In the genomic region with DNA sequence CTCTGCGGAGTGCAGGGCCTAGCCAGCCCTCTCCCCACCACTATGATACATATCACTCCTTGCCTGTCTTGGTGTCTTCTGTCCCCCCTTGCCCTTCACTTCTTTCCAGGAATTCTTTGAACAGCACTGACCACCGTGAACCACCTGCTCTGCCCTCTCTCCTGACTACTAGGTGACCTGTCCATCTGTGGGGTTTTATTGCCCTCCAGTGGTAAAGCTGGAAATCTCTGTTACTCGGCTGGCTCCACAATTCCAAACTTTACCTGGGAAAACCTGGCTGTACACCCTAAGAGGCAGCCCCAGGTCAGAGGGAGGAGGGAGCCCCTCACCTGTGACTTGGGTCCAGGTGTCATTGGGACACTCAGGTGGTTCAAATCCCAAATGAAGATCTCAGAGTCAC, we compare ENCODE assay signal across 14 mouse cellular contexts. TPM values are rescaled to one million over a fixed set of nuclear protein-coding genes. Genes with fewer than 3 reads are reported as not detected.
DNase-seq lines count a peak whose midpoint lies in the region; ATAC-seq and TF ChIP-seq lines count a peak whose summit lies in the region.
"Had no signal": no experiment of that assay in that cellular context is flagged by ENCODE, and none has a peak within 500 bp of the region (broad histone marks: within the 10 kb centered on the region; RNA-seq: fewer than 3 reads in every experiment).

No protein-coding gene starts in this region.

- H3K4me1 ChIP-seq in hindbrain, embryonic 11.5 days (replicated peaks; ENCODE audit: control insufficient read depth, insufficient read depth, low read length), result no peaks in the 10 kb centered on the region
- no peaks in the 10 kb centered on the region for H3K4me1 ChIP-seq in hindbrain, embryonic 14.5 days (replicated peaks; ENCODE audit: control insufficient read depth, insufficient read depth, low read length)
- no peaks in the 10 kb centered on the region for H3K4me1 ChIP-seq in liver, postnatal 0 days (ENCODE audit: insufficient read depth)
- H3K4me1 ChIP-seq in liver, embryonic 11.5 days (replicated peaks; ENCODE audit: control insufficient read depth, insufficient read depth, low read length), result no peaks in the 10 kb centered on the region

- H3K9me3 ChIP-seq in hindbrain, embryonic 11.5 days (ENCODE audit: control insufficient read depth, low read length), result no peaks in the 10 kb centered on the region
- H3K9me3 ChIP-seq in hindbrain, embryonic 14.5 days (ENCODE audit: control insufficient read depth, low read length), result no peaks in the 10 kb centered on the region; the same call in 1 of the 2 replicates
- H3K9me3 ChIP-seq in liver, postnatal 0 days (ENCODE audit: low read length), result peaks cover 3% of the 10 kb centered on the region; the same call in 1 of the 2 replicates
- H3K9me3 ChIP-seq in liver, embryonic 11.5 days (ENCODE audit: control insufficient read depth, low read length), result no peaks in the 10 kb centered on the region

- H3K36me3 ChIP-seq in hindbrain, embryonic 11.5 days (ENCODE audit: control insufficient read depth, insufficient read depth, low read length), result no peaks in the 10 kb centered on the region
- H3K36me3 ChIP-seq in hindbrain, embryonic 14.5 days (replicated peaks; ENCODE audit: control insufficient read depth, insufficient read depth), result no peaks in the 10 kb centered on the region
- H3K36me3 ChIP-seq in liver, postnatal 0 days (replicated peaks; ENCODE audit: insufficient read depth, low read length), result no peaks in the 10 kb centered on the region
- no peaks in the 10 kb centered on the region for H3K36me3 ChIP-seq in liver, embryonic 11.5 days (ENCODE audit: control insufficient read depth, insufficient read depth, low read length)

- peak; percentile 25 for DNase-seq in hindbrain, embryonic 11.5 days (ENCODE audit: low spot score)
- no peak for DNase-seq in hindbrain, embryonic 14.5 days (ENCODE audit: low spot score)
- no peak for DNase-seq in liver, postnatal 0 days
- DNase-seq in liver, embryonic 11.5 days (ENCODE audit: low spot score), result no peak
- peak; percentile 16 for DNase-seq in MN1 (ENCODE audit: low spot score)
- DNase-seq in kidney, postnatal 10 days, result peak; percentile 38
- no peak for DNase-seq in c-Kit-positive CD71-positive TER-119-positive erythroid progenitor cells, embryonic 14.5 days (ENCODE audit: low spot score)
- no peak for DNase-seq in ovary, postnatal 36 days (ENCODE audit: low spot score)
- DNase-seq: adrenal gland, postnatal 25 days; heart, adult 11 months; layer of hippocampus, postnatal 36 days; right cerebral cortex, postnatal 25 days had no signal

- ATAC-seq in hindbrain, embryonic 11.5 days (ENCODE audit: low FRiP score), result no peak
- no peak for ATAC-seq in hindbrain, embryonic 14.5 days (ENCODE audit: low FRiP score)
- no peak for ATAC-seq in liver, postnatal 0 days
- no peak for ATAC-seq in liver, embryonic 11.5 days (replicated peaks; ENCODE audit: low FRiP score)

- 0 out of 2 replicates have a peak, but pooled peaks cover 2% of the 10 kb centered on the region for H3K27me3 ChIP-seq in hindbrain, embryonic 11.5 days (ENCODE audit: control insufficient read depth, insufficient read depth, low read length)
- no peaks in the 10 kb centered on the region for H3K27me3 ChIP-seq in hindbrain, embryonic 14.5 days (ENCODE audit: control insufficient read depth, insufficient read depth, low read length)
- no peaks in the 10 kb centered on the region for H3K27me3 ChIP-seq in liver, postnatal 0 days (ENCODE audit: insufficient read depth, low read length)
- peaks cover 3% of the 10 kb centered on the region; the same call in 1 of the 2 replicates for H3K27me3 ChIP-seq in liver, embryonic 11.5 days (replicated peaks; ENCODE audit: control insufficient read depth, insufficient read depth, low read length)

- TF ChIP-seq CTCF in liver, postnatal 0 days (IDR thresholded peaks at IDR 0.05; ENCODE audit: low read depth), result peak; percentile 54

- H3K4me3 ChIP-seq in hindbrain, embryonic 11.5 days (ENCODE audit: low read depth, low read length), result no peak overlapping the region
- no peak overlapping the region for H3K4me3 ChIP-seq in hindbrain, embryonic 14.5 days (replicated peaks; ENCODE audit: low read length)
- no peak overlapping the region for H3K4me3 ChIP-seq in liver, postnatal 0 days (ENCODE audit: low read depth, low read length)
- no peak overlapping the region for H3K4me3 ChIP-seq in liver, embryonic 11.5 days (ENCODE audit: low read depth, low read length)

- H3K4me2 ChIP-seq in hindbrain, embryonic 11.5 days (replicated peaks; ENCODE audit: low read depth, low read length), result no peak overlapping the region
- no peak overlapping the region for H3K4me2 ChIP-seq in hindbrain, embryonic 14.5 days (replicated peaks)
- no peak overlapping the region for H3K4me2 ChIP-seq in liver, postnatal 0 days (ENCODE audit: low read depth, low read length)
- H3K4me2 ChIP-seq in liver, embryonic 11.5 days, result no peak overlapping the region

- H3K27ac ChIP-seq in hindbrain, embryonic 11.5 days (ENCODE audit: low read depth, low read length), result no peak overlapping the region
- no peak overlapping the region for H3K27ac ChIP-seq in hindbrain, embryonic 14.5 days
- H3K27ac ChIP-seq in liver, postnatal 0 days (ENCODE audit: low read depth), result no peak overlapping the region
- no peak overlapping the region for H3K27ac ChIP-seq in liver, embryonic 11.5 days (ENCODE audit: low read depth, low read length)

- no peak overlapping the region for H3K9ac ChIP-seq in hindbrain, embryonic 11.5 days (ENCODE audit: low read depth, low read length)
- no peak overlapping the region for H3K9ac ChIP-seq in hindbrain, embryonic 14.5 days
- no peak overlapping the region for H3K9ac ChIP-seq in liver, postnatal 0 days (replicated peaks)
- H3K9ac ChIP-seq in liver, embryonic 11.5 days (ENCODE audit: low read depth, low read length), result no peak overlapping the region

- TF ChIP-seq EP300 in liver, postnatal 0 days (IDR thresholded peaks at IDR 0.05; ENCODE audit: low read depth), result no peak

- 35% methylated on average over 3 of the region's 3 CpGs for WGBS in hindbrain, embryonic 11.5 days
- 35% methylated on average over 3 of the region's 3 CpGs for WGBS in hindbrain, embryonic 14.5 days
- 34% methylated on average over 3 of the region's 3 CpGs for WGBS in liver, postnatal 0 days (ENCODE audit: insufficient replicate concordance)
- 40% methylated on average over 3 of the region's 3 CpGs for WGBS in liver, embryonic 11.5 days

RNA-seq across cellular contexts. Expression of gene Sec31b, which starts 10.3 kb away (rescaled TPM):
- polyA plus RNA-seq in hindbrain, embryonic 11.5 days (2014; fragmentation: Nextera tagmentation; extraction: Ambion mirVana), result 0.13 and 0.22 TPM in 2 replicates
- polyA plus RNA-seq in hindbrain, embryonic 14.5 days (2014; fragmentation: Nextera tagmentation; extraction: Ambion mirVana), result 0.21 and 0.25 TPM in 2 replicates
- 0.54 and 0.57 TPM in 2 replicates for polyA plus RNA-seq in liver, postnatal 0 days (2015; fragmentation: Nextera tagmentation; extraction: Ambion mirVana)
- polyA plus RNA-seq in liver, embryonic 11.5 days (2014; fragmentation: Nextera tagmentation; extraction: Ambion mirVana), result 0.55 and 0.58 TPM in 2 replicates

RNA-seq across cellular contexts. Expression of gene Gm20538, which starts 17.3 kb away (rescaled TPM):
- not detected in 2 replicates for polyA plus RNA-seq in hindbrain, embryonic 11.5 days (2014; fragmentation: Nextera tagmentation; extraction: Ambion mirVana)
- polyA plus RNA-seq in hindbrain, embryonic 14.5 days (2014; fragmentation: Nextera tagmentation; extraction: Ambion mirVana), result not detected in 2 replicates
- polyA plus RNA-seq in liver, postnatal 0 days (2015; fragmentation: Nextera tagmentation; extraction: Ambion mirVana), result not detected in 2 replicates
- polyA plus RNA-seq in liver, embryonic 11.5 days (2014; fragmentation: Nextera tagmentation; extraction: Ambion mirVana), result not detected in 2 replicates
- polyA plus RNA-seq: forebrain, embryonic 11.5 days; lung, embryonic 16.5 days had no signal

RNA-seq across cellular contexts. Expression of gene Ndufb8, which starts 19.9 kb away (rescaled TPM):
- polyA plus RNA-seq in hindbrain, embryonic 11.5 days (2014; fragmentation: Nextera tagmentation; extraction: Ambion mirVana), result 463 and 514 TPM in 2 replicates
- polyA plus RNA-seq in hindbrain, embryonic 14.5 days (2014; fragmentation: Nextera tagmentation; extraction: Ambion mirVana), result 724 and 765 TPM in 2 replicates
- polyA plus RNA-seq in liver, postnatal 0 days (2015; fragmentation: Nextera tagmentation; extraction: Ambion mirVana), result 394 and 410 TPM in 2 replicates
- 488 and 497 TPM in 2 replicates for polyA plus RNA-seq in liver, embryonic 11.5 days (2014; fragmentation: Nextera tagmentation; extraction: Ambion mirVana)

RNA-seq across cellular contexts. Expression of gene Hif1an, which starts 27.3 kb away (rescaled TPM):
- polyA plus RNA-seq in hindbrain, embryonic 11.5 days (2014; fragmentation: Nextera tagmentation; extraction: Ambion mirVana), result 25.8 and 31.9 TPM in 2 replicates
- 19.3 and 20.6 TPM in 2 replicates for polyA plus RNA-seq in hindbrain, embryonic 14.5 days (2014; fragmentation: Nextera tagmentation; extraction: Ambion mirVana)
- 5.3 and 6.8 TPM in 2 replicates for polyA plus RNA-seq in liver, postnatal 0 days (2015; fragmentation: Nextera tagmentation; extraction: Ambion mirVana)
- polyA plus RNA-seq in liver, embryonic 11.5 days (2014; fragmentation: Nextera tagmentation; extraction: Ambion mirVana), result 19.7 and 22.4 TPM in 2 replicates

RNA-seq across cellular contexts. Expression of gene Wnt8b, which starts 42.1 kb away (rescaled TPM):
- 0.54 and 0.66 TPM in 2 replicates for polyA plus RNA-seq in hindbrain, embryonic 11.5 days (2014; fragmentation: Nextera tagmentation; extraction: Ambion mirVana)
- polyA plus RNA-seq in hindbrain, embryonic 14.5 days (2014; fragmentation: Nextera tagmentation; extraction: Ambion mirVana), result 0.12 TPM in 1 of 2 replicates, not detected in the other
- not detected in 2 replicates for polyA plus RNA-seq in liver, postnatal 0 days (2015; fragmentation: Nextera tagmentation; extraction: Ambion mirVana)
- not detected in 2 replicates for polyA plus RNA-seq in liver, embryonic 11.5 days (2014; fragmentation: Nextera tagmentation; extraction: Ambion mirVana)
- polyA plus RNA-seq: lung, embryonic 16.5 days had no signal

Comparison
In these comparisons a context has a peak if more than half of its experiments do, and no peak if none do; other contexts are left out.
1. DNase-seq: peak in hindbrain, embryonic 11.5 days (single experiment), MN1 (single experiment) and kidney, postnatal 10 days (single experiment); none in hindbrain, embryonic 14.5 days (single experiment), liver, postnatal 0 days (single experiment), liver, embryonic 11.5 days (single experiment), c-Kit-positive CD71-positive TER-119-positive erythroid progenitor cells, embryonic 14.5 days (single experiment) and ovary, postnatal 36 days (single experiment).